Mouse (Mus musculus): ENCODE results near the gene Ergic1. TPM values are rescaled to one million over a fixed set of nuclear protein-coding genes. Genes with fewer than 3 reads are reported as not detected.

Ergic1 gene
- polyA plus RNA-seq, 1 experiment from 2014 or later, result 126 TPM

- Histone ChIP-seq H3K36me3 (peaks cover 39% of the 10 kb centered on the region), H3K9ac (no peak overlapping the region), H3K4me1 (no peaks in the 10 kb centered on the region), H3K4me2 (replicated peaks) (no peak overlapping the region), H3K4me3 (no peak overlapping the region), H3K9me3 (no peaks in the 10 kb centered on the region), H3K27ac (no peak overlapping the region), H3K27me3 (no peaks in the 10 kb centered on the region)
- ATAC-seq (ENCODE audit: low FRiP score, low read depth), result no peak
- WGBS, result 88% methylated on average over 4 of the region's 4 CpGs
Measured at GRCm38 (mm10) chr17:26702621-26703020, 141.3 kb downstream of the Ergic1 start.

- Histone ChIP-seq H3K27ac (no peak overlapping the region), H3K4me3 (no peak overlapping the region), H3K9ac (no peak overlapping the region), H3K4me2 (replicated peaks) (no peak overlapping the region), H3K36me3 (peaks cover 28% of the 10 kb centered on the region), H3K4me1 (no peaks in the 10 kb centered on the region), H3K9me3 (no peaks in the 10 kb centered on the region), H3K27me3 (no peaks in the 10 kb centered on the region)
- no peak for ATAC-seq (ENCODE audit: low FRiP score, low read depth)
- 86% methylated on average over 4 of the region's 4 CpGs for WGBS
Measured at GRCm38 (mm10) chr17:26703671-26704070, 142.4 kb downstream of the Ergic1 start.

- Histone ChIP-seq H3K27me3 (peaks cover 4% of the 10 kb centered on the region; the same call in 1 of the 2 replicates), H3K4me2 (replicated peaks) (no peak overlapping the region)
- WGBS, result 74% methylated on average over 11 of the region's 11 CpGs
Measured at GRCm38 (mm10) chr17:26705463-26706359, 144.4 kb downstream of the Ergic1 start.

More at GRCm38 (mm10) chr17:26705463-26706359, 144.4 kb downstream of the Ergic1 start:
- ATAC-seq (ENCODE audit: low FRiP score, low read depth), result no peak
- H3K9ac ChIP-seq, result no peak overlapping the region
- H3K9me3 ChIP-seq, result no peaks in the 10 kb centered on the region
- H3K27ac ChIP-seq, result no peak overlapping the region
- H3K4me3 ChIP-seq, result no peak overlapping the region
- no peaks in the 10 kb centered on the region for H3K4me1 ChIP-seq
- peaks cover 8% of the 10 kb centered on the region for H3K36me3 ChIP-seq

Small RNA genes lying within 50 kb of the gene (microRNA-seq; reads per million reads assigned to microRNA genes)
- not detected for gene Gm22420

Other genes starting within 250 kb of the Ergic1 start
- gene Neurl1b, start 146.7 kb upstream of the Ergic1 start, polyA plus RNA-seq (2015; fragmentation: Nextera tagmentation; extraction: Ambion mirVana), result 0.51 and 0.65 TPM in 2 replicates
- gene Dusp1, start 639 bp downstream of the Ergic1 start, polyA plus RNA-seq (2015; fragmentation: Nextera tagmentation; extraction: Ambion mirVana), result 17.5 and 18.9 TPM in 2 replicates
- gene Atp6v0e, start 101.7 kb downstream of the Ergic1 start, polyA plus RNA-seq (2015; fragmentation: Nextera tagmentation; extraction: Ambion mirVana), result 161 and 174 TPM in 2 replicates
- 5.6 and 8.3 TPM in 2 replicates for gene Crebrf, start 154.2 kb downstream of the Ergic1 start, polyA plus RNA-seq (2015; fragmentation: Nextera tagmentation; extraction: Ambion mirVana)
- gene Bnip1, start 219.6 kb downstream of the Ergic1 start, polyA plus RNA-seq (2015; fragmentation: Nextera tagmentation; extraction: Ambion mirVana), result 56.2 and 61.8 TPM in 2 replicates

Data from limb, embryonic 13.5 days (tissue).